In the genomic region with DNA sequence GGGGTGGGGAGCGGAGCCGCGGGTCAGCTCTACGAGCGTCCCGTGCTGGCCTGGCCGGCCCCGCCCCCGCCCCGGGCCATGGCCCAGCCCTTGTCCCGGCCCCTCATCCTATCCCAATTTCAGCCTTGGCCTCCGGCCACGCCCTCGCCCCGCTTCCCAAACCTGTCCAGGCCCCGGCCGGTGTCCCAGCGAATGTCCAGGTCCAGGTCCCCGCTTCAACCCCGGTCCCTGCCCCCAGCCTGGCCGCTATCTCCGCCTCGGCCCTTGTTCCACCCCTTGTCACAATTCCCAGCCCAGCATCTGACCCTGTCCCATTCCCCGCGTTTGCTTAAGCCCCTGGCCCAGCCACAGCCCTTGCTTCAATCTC, we compare ENCODE assay signal across 7 mouse cellular contexts. TPM values are rescaled to one million over a fixed set of nuclear protein-coding genes. Genes with fewer than 3 reads are reported as not detected.
A peak's percentile ranks its signal among the peaks of the same experiment; 100 is the strongest.
DNase-seq lines count a peak whose midpoint lies in the region; ATAC-seq and TF ChIP-seq lines count a peak whose summit lies in the region.

No protein-coding gene starts in this region.

- peaks cover 29% of the 10 kb centered on the region for H3K4me1 ChIP-seq in G1E (ENCODE audit: insufficient read depth, low read depth, low read length)
- H3K4me1 ChIP-seq in embryonic fibroblast, embryonic 13.5 days (ENCODE audit: control insufficient read depth, insufficient read depth, low read length): no peaks in the 10 kb centered on the region
- H3K4me1 ChIP-seq in heart, postnatal 0 days (ENCODE audit: control insufficient read depth, insufficient read depth): 0 out of 2 replicates have a peak, but pooled peaks cover 8% of the 10 kb centered on the region
- peaks cover 41% of the 10 kb centered on the region for H3K4me1 ChIP-seq in limb, embryonic 15.5 days
- peaks cover 42% of the 10 kb centered on the region for H3K4me1 ChIP-seq in midbrain, embryonic 13.5 days (replicated peaks)

- peaks cover 2% of the 10 kb centered on the region for H3K36me3 ChIP-seq in G1E (replicated peaks)
- 0 out of 2 replicates have a peak, but pooled peaks cover 4% of the 10 kb centered on the region for H3K36me3 ChIP-seq in heart, postnatal 0 days (replicated peaks; ENCODE audit: control insufficient read depth, insufficient read depth, low read length)
- peaks cover 4% of the 10 kb centered on the region for H3K36me3 ChIP-seq in limb, embryonic 15.5 days
- peaks cover 7% of the 10 kb centered on the region for H3K36me3 ChIP-seq in midbrain, embryonic 13.5 days

- WGBS in heart, postnatal 0 days: 4% methylated on average over 13 of the region's 25 CpGs
- 2% methylated on average over 25 of the region's 25 CpGs for WGBS in limb, embryonic 15.5 days
- 1% methylated on average over 22 of the region's 25 CpGs for WGBS in midbrain, embryonic 13.5 days

- DNase-seq in G1E (ENCODE audit: low spot score): no peak
- peak; percentile 85 for DNase-seq in adrenal gland, postnatal 10 days
- DNase-seq in heart, postnatal 0 days (ENCODE audit: low spot score): no peak
- no peak for DNase-seq in thymus, postnatal 4 days

- H3K27ac ChIP-seq in embryonic fibroblast, embryonic 13.5 days (ENCODE audit: insufficient read depth, low read length): no peak overlapping the region
- peak overlapping the region; percentile 77 for H3K27ac ChIP-seq in heart, postnatal 0 days (ENCODE audit: low read depth)
- peak overlapping the region; percentile 81 for H3K27ac ChIP-seq in limb, embryonic 15.5 days
- H3K27ac ChIP-seq in midbrain, embryonic 13.5 days: peak overlapping the region; percentile 76

- ATAC-seq in G1E (ENCODE audit: extremely low read depth, insufficient number of reproducible peaks, low FRiP score, poor library complexity, severe bottlenecking): no peak
- peak; percentile 73 for ATAC-seq in heart, postnatal 0 days (ENCODE audit: insufficient read depth, low read depth)
- peak; percentile 78 for ATAC-seq in limb, embryonic 15.5 days (ENCODE audit: insufficient number of reproducible peaks, low FRiP score, low TSS enrichment, low read depth)
- ATAC-seq in midbrain, embryonic 13.5 days: peak; percentile 70

- peak overlapping the region; percentile 92 for H3K4me2 ChIP-seq in heart, postnatal 0 days (ENCODE audit: low read depth, low read length)
- peak overlapping the region; percentile 84 for H3K4me2 ChIP-seq in limb, embryonic 15.5 days
- peak overlapping the region; percentile 93 for H3K4me2 ChIP-seq in midbrain, embryonic 13.5 days (replicated peaks)

- H3K9ac ChIP-seq in heart, postnatal 0 days (replicated peaks; ENCODE audit: low read depth, low read length): peak overlapping the region; percentile 86
- H3K9ac ChIP-seq in limb, embryonic 15.5 days: peak overlapping the region; percentile 74
- peak overlapping the region; percentile 94 for H3K9ac ChIP-seq in midbrain, embryonic 13.5 days (replicated peaks)

- H3K27me3 ChIP-seq in G1E (ENCODE audit: insufficient read depth, low read length): peaks cover 16% of the 10 kb centered on the region
- H3K27me3 ChIP-seq in heart, postnatal 0 days (ENCODE audit: control insufficient read depth, insufficient read depth, low read length): peaks cover 8% of the 10 kb centered on the region
- peaks cover 25% of the 10 kb centered on the region for H3K27me3 ChIP-seq in limb, embryonic 15.5 days
- H3K27me3 ChIP-seq in midbrain, embryonic 13.5 days: peaks cover 28% of the 10 kb centered on the region

- no peak; the same call in 1 of the 2 replicates for TF ChIP-seq POLR2A in embryonic fibroblast, embryonic 13.5 days (IDR thresholded peaks at IDR 0.05; ENCODE audit: low read depth, low read length)

- H3K9me3 ChIP-seq in G1E (replicated peaks): no peaks in the 10 kb centered on the region
- no peaks in the 10 kb centered on the region for H3K9me3 ChIP-seq in heart, postnatal 0 days (replicated peaks; ENCODE audit: control insufficient read depth, low read length)
- no peaks in the 10 kb centered on the region for H3K9me3 ChIP-seq in limb, embryonic 15.5 days
- no peaks in the 10 kb centered on the region for H3K9me3 ChIP-seq in midbrain, embryonic 13.5 days

- no peak for TF ChIP-seq EP300 in heart, postnatal 0 days (IDR thresholded peaks at IDR 0.05; ENCODE audit: low read depth)

- peak overlapping the region; percentile 73 for H3K4me3 ChIP-seq in G1E (ENCODE audit: low read depth, low read length)
- H3K4me3 ChIP-seq in embryonic fibroblast, embryonic 13.5 days (ENCODE audit: insufficient read depth, low read length): peak overlapping the region; percentile 48
- peak overlapping the region; percentile 78 for H3K4me3 ChIP-seq in heart, postnatal 0 days (ENCODE audit: low read depth, low read length)
- peak overlapping the region; percentile 83 for H3K4me3 ChIP-seq in limb, embryonic 15.5 days
- H3K4me3 ChIP-seq in midbrain, embryonic 13.5 days (replicated peaks): peak overlapping the region; percentile 81

- no peak for TF ChIP-seq CTCF in G1E (IDR thresholded peaks at IDR 0.05; ENCODE audit: low read depth, low read length)
- TF ChIP-seq CTCF in embryonic fibroblast, embryonic 13.5 days (IDR thresholded peaks at IDR 0.05; ENCODE audit: borderline replicate concordance, insufficient read depth, low read length): no peak
- no peak for TF ChIP-seq CTCF in heart, postnatal 0 days (IDR thresholded peaks at IDR 0.05; ENCODE audit: low read depth)

RNA-seq across cellular contexts. Expression of gene Fam221b, which starts 0.5 kb away (rescaled TPM):
- total RNA-seq in G1E (2014; fragmentation: Nextera tagmentation): 0.34 TPM in 1 of 2 replicates, not detected in the other
- total RNA-seq in G1E (2017): 0.49 and 0.58 TPM in 2 replicates
- 0.05 and 0.10 TPM in 2 replicates for polyA plus RNA-seq in G1E (2012)
- under 1 TPM; 0.15 to 0.36 TPM for total RNA-seq in adrenal gland, postnatal 10 days (2021)
- polyA plus RNA-seq in embryonic fibroblast, embryonic 13.5 days (2011; ENCODE audit: insufficient read length, low read depth, missing spikeins): 0.62 and 0.67 TPM in 2 replicates
- total RNA-seq in heart, postnatal 0 days (2014; rRNA removed; ENCODE audit: low replicate concordance): not detected in 2 replicates
- 3.6 and 4.0 TPM in 2 replicates for polyA plus RNA-seq in heart, postnatal 0 days (2015; fragmentation: Nextera tagmentation; extraction: Ambion mirVana)
- polyA plus RNA-seq in limb, embryonic 15.5 days (2015; fragmentation: Nextera tagmentation; extraction: Ambion mirVana): 2.9 TPM in 2 replicates
- 1.8 and 2.4 TPM in 2 replicates for polyA plus RNA-seq in midbrain, embryonic 13.5 days (2015; fragmentation: Nextera tagmentation; extraction: Ambion mirVana)

RNA-seq across cellular contexts. Expression of gene Tmem8b, which starts 0.6 kb away (rescaled TPM):
- total RNA-seq in G1E (2014; fragmentation: Nextera tagmentation): 2.9 and 6.0 TPM in 2 replicates
- total RNA-seq in G1E (2017): 0.76 and 1.1 TPM in 2 replicates
- 2.9 and 3.6 TPM in 2 replicates for polyA plus RNA-seq in G1E (2012)
- total RNA-seq in adrenal gland, postnatal 10 days (2021): 10 to 100 TPM in 1 of 2 experiments, 1 to 10 TPM in 1; 6.6 to 10.7 TPM
- 5.2 and 7.4 TPM in 2 replicates for polyA plus RNA-seq in embryonic fibroblast, embryonic 13.5 days (2011; ENCODE audit: insufficient read length, low read depth, missing spikeins)
- total RNA-seq in heart, postnatal 0 days (2014; rRNA removed; ENCODE audit: low replicate concordance): 9.6 and 24.9 TPM in 2 replicates
- 4.5 and 4.9 TPM in 2 replicates for polyA plus RNA-seq in heart, postnatal 0 days (2015; fragmentation: Nextera tagmentation; extraction: Ambion mirVana)
- polyA plus RNA-seq in limb, embryonic 15.5 days (2015; fragmentation: Nextera tagmentation; extraction: Ambion mirVana): 4.2 and 5.3 TPM in 2 replicates
- 16.3 and 17.1 TPM in 2 replicates for polyA plus RNA-seq in midbrain, embryonic 13.5 days (2015; fragmentation: Nextera tagmentation; extraction: Ambion mirVana)

RNA-seq across cellular contexts. Expression of gene Hint2, which starts 13.1 kb away (rescaled TPM):
- 16.2 and 18.7 TPM in 2 replicates for total RNA-seq in G1E (2014; fragmentation: Nextera tagmentation)
- total RNA-seq in G1E (2017): 58.3 and 63.1 TPM in 2 replicates
- 42.4 and 50.2 TPM in 2 replicates for polyA plus RNA-seq in G1E (2012)
- 100 to 1,000 TPM; 106 to 111 TPM for total RNA-seq in adrenal gland, postnatal 10 days (2021)
- polyA plus RNA-seq in embryonic fibroblast, embryonic 13.5 days (2011; ENCODE audit: insufficient read length, low read depth, missing spikeins): 22.9 and 27.9 TPM in 2 replicates
- 358 and 378 TPM in 2 replicates for total RNA-seq in heart, postnatal 0 days (2014; rRNA removed; ENCODE audit: low replicate concordance)
- polyA plus RNA-seq in heart, postnatal 0 days (2015; fragmentation: Nextera tagmentation; extraction: Ambion mirVana): 322 and 361 TPM in 2 replicates
- polyA plus RNA-seq in limb, embryonic 15.5 days (2015; fragmentation: Nextera tagmentation; extraction: Ambion mirVana): 75.3 and 81.9 TPM in 2 replicates
- polyA plus RNA-seq in midbrain, embryonic 13.5 days (2015; fragmentation: Nextera tagmentation; extraction: Ambion mirVana): 75.6 and 77.9 TPM in 2 replicates

RNA-seq across cellular contexts. Expression of gene Spag8, which starts 16.0 kb away (rescaled TPM):
- 0.73 TPM in 1 of 2 replicates, not detected in the other for total RNA-seq in G1E (2014; fragmentation: Nextera tagmentation)
- total RNA-seq in G1E (2017): 0.33 and 0.41 TPM in 2 replicates
- polyA plus RNA-seq in G1E (2012): not detected in 2 replicates
- under 1 TPM; 0.57 to 0.79 TPM for total RNA-seq in adrenal gland, postnatal 10 days (2021)
- not detected in 2 replicates for polyA plus RNA-seq in embryonic fibroblast, embryonic 13.5 days (2011; ENCODE audit: insufficient read length, low read depth, missing spikeins)
- total RNA-seq in heart, postnatal 0 days (2014; rRNA removed; ENCODE audit: low replicate concordance): not detected in 2 replicates
- 0.44 and 0.62 TPM in 2 replicates for polyA plus RNA-seq in heart, postnatal 0 days (2015; fragmentation: Nextera tagmentation; extraction: Ambion mirVana)
- 0.36 and 0.47 TPM in 2 replicates for polyA plus RNA-seq in limb, embryonic 15.5 days (2015; fragmentation: Nextera tagmentation; extraction: Ambion mirVana)
- 5.5 and 5.6 TPM in 2 replicates for polyA plus RNA-seq in midbrain, embryonic 13.5 days (2015; fragmentation: Nextera tagmentation; extraction: Ambion mirVana)

RNA-seq across cellular contexts. Expression of gene Olfr70, which starts 31.2 kb away (rescaled TPM):
- not detected in 2 replicates for total RNA-seq in G1E (2014; fragmentation: Nextera tagmentation)
- 0.06 TPM in 1 of 2 replicates, not detected in the other for total RNA-seq in G1E (2017)
- not detected in 2 replicates for polyA plus RNA-seq in G1E (2012)
- total RNA-seq in adrenal gland, postnatal 10 days (2021): not detected
- polyA plus RNA-seq in embryonic fibroblast, embryonic 13.5 days (2011; ENCODE audit: insufficient read length, low read depth, missing spikeins): not detected in 2 replicates
- 0.15 TPM in 1 of 2 replicates, not detected in the other for total RNA-seq in heart, postnatal 0 days (2014; rRNA removed; ENCODE audit: low replicate concordance)
- not detected in 2 replicates for polyA plus RNA-seq in heart, postnatal 0 days (2015; fragmentation: Nextera tagmentation; extraction: Ambion mirVana)
- not detected in 2 replicates for polyA plus RNA-seq in limb, embryonic 15.5 days (2015; fragmentation: Nextera tagmentation; extraction: Ambion mirVana)
- 0.08 TPM in 1 of 2 replicates, not detected in the other for polyA plus RNA-seq in midbrain, embryonic 13.5 days (2015; fragmentation: Nextera tagmentation; extraction: Ambion mirVana)
